Mouse (Mus musculus) forebrain, embryonic 16.5 days (tissue): ENCODE measurements around the gene Mtfr1l. TPM values are rescaled to one million over a fixed set of nuclear protein-coding genes. Genes with fewer than 3 reads are reported as not detected.
A peak's percentile ranks its signal among the peaks of the same experiment; 100 is the strongest.

ENCODE experiments used
- ATAC-seq: fragments of 200-750 bp; cut with Nextera tagmentation; 2 replicates; pipeline ENCODE4 v1.8.0; 2017; ENCODE audit warnings: mild to moderate bottlenecking, moderate library complexity
- H3K27ac ChIP-seq: fragments of 300-500 bp; sonication (generic); 2 replicates; pipeline ENCODE4 v1.5.1; 2014; ENCODE audit warnings: low read length, control low read depth
- H3K27me3 ChIP-seq: fragments of 300-500 bp; sonication (generic); replicated peaks from 2 replicates; pipeline ENCODE4 v1.6.1; 2014; ENCODE audit warnings: low read length; ENCODE audit not compliant: control insufficient read depth, insufficient read depth
- H3K36me3 ChIP-seq: fragments of 300-500 bp; sonication (generic); 2 replicates; pipeline ENCODE4 v1.6.1; 2014; ENCODE audit not compliant: control insufficient read depth, insufficient read depth
- H3K4me1 ChIP-seq: fragments of 300-500 bp; sonication (generic); replicated peaks from 2 replicates; pipeline ENCODE4 v1.6.1; 2014; ENCODE audit warnings: low read length; ENCODE audit not compliant: control insufficient read depth, insufficient read depth
- H3K4me2 ChIP-seq: fragments of 300-500 bp; sonication (generic); 2 replicates; pipeline ENCODE4 v1.6.1; 2014; ENCODE audit warnings: mild to moderate bottlenecking, low read length, control low read depth
- H3K4me3 ChIP-seq: fragments of 300-500 bp; sonication (generic); replicated peaks from 2 replicates; pipeline ENCODE4 v1.5.1; 2014; ENCODE audit warnings: mild to moderate bottlenecking, low read length, control low read depth
- H3K9ac ChIP-seq: fragments of 300-500 bp; sonication (generic); replicated peaks from 2 replicates; pipeline ENCODE4 v1.6.1; 2014; ENCODE audit warnings: low read depth, low read length, control low read depth
- H3K9me3 ChIP-seq: fragments of 300-500 bp; sonication (generic); 2 replicates; pipeline ENCODE4 v1.6.1; 2016; ENCODE audit warnings: low read length; ENCODE audit not compliant: control insufficient read depth
- WGBS: fragments of 180-500 bp; shearing (Covaris S2); extraction: QIAGEN DNeasy Blood & Tissue Kit; methylation state at CpG from one replicate; pipeline ENCODE4 v1.1.7; 2014; 5-methylcytosine and 5-hydroxymethylcytosine counted together
- polyA plus RNA-seq: library from polyadenylated mRNA; unstranded; fragments of >200 nt; fragmentation: Nextera tagmentation; extraction: Ambion mirVana; gene quantifications from 2 replicates; pipeline ENCODE4 v1.2.1, GENCODE M21; 2015

The Mtfr1l gene
- polyA plus RNA-seq, 1 experiment from 2014 or later, result 166 TPM

- H3K4me2 ChIP-seq, result no peak overlapping the region
- no peaks in the 10 kb centered on the region for H3K9me3 ChIP-seq
- H3K27me3 ChIP-seq, result no peaks in the 10 kb centered on the region
- H3K27ac ChIP-seq, result no peak overlapping the region
- no peak overlapping the region for H3K9ac ChIP-seq
- no peak for ATAC-seq
- H3K36me3 ChIP-seq, result peaks cover 30% of the 10 kb centered on the region
- WGBS, result 24% methylated on average over 5 of the region's 5 CpGs
- H3K4me3 ChIP-seq, result no peak overlapping the region
- H3K4me1 ChIP-seq, result no peaks in the 10 kb centered on the region
Observed at GRCm38 (mm10) chr4:134525806-134526205, 9.4 kb downstream of the Mtfr1l start.

GRCm38 (mm10) chr4:134523447-134523846 is 11.7 kb downstream of the Mtfr1l start:
- peaks cover 12% of the 10 kb centered on the region for H3K36me3 ChIP-seq
- no peak for ATAC-seq

DNA sequence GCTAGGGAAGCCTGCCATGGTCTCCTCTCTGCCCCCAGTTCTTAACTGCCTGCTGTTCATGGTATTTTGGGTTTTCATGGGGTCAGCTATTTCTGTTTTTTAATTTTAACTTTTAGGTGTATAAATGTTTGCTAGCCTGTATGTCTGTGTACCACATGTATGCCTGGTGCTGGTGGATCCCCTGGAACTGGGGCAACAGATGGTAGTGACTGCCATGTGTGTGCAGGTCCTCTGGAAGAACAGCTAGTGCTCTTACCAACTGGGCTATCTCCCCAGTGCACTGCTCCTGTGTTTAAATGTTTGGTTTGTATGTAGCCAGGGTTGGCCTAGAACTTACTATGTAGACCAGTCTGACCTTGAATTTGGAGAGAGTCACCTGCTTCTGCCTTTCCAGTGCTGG is 15.9 kb downstream of the Mtfr1l start:
- Histone ChIP-seq H3K4me2 (no peak overlapping the region), H3K27ac (no peak overlapping the region), H3K9me3 (no peaks in the 10 kb centered on the region), H3K9ac (no peak overlapping the region), H3K4me3 (no peak overlapping the region), H3K4me1 (no peaks in the 10 kb centered on the region; the same call in 1 of the 2 replicates), H3K27me3 (no peaks in the 10 kb centered on the region), H3K36me3 (no peaks in the 10 kb centered on the region)
- ATAC-seq, result no peak

More at GRCm38 (mm10) chr4:134523447-134523846, 11.7 kb downstream of the Mtfr1l start:
- 90% methylated on average over 4 of the region's 4 CpGs for WGBS
- Histone ChIP-seq H3K9me3 (no peaks in the 10 kb centered on the region), H3K9ac (no peak overlapping the region), H3K4me2 (no peak overlapping the region), H3K4me3 (no peak overlapping the region), H3K27ac (no peak overlapping the region), H3K4me1 (no peaks in the 10 kb centered on the region; the same call in 1 of the 2 replicates), H3K27me3 (no peaks in the 10 kb centered on the region)

GRCm38 (mm10) chr4:134518541-134518940 is 16.6 kb downstream of the Mtfr1l start:
- Histone ChIP-seq H3K4me1 (no peaks in the 10 kb centered on the region; the same call in 1 of the 2 replicates), H3K36me3 (no peaks in the 10 kb centered on the region), H3K27ac (no peak overlapping the region), H3K9me3 (no peaks in the 10 kb centered on the region), H3K27me3 (no peaks in the 10 kb centered on the region), H3K4me3 (no peak overlapping the region), H3K9ac (no peak overlapping the region), H3K4me2 (no peak overlapping the region)
- WGBS, result 83% methylated on average over 4 of the region's 4 CpGs
- no peak for ATAC-seq

GRCm38 (mm10) chr4:134517719-134518118 is 17.5 kb downstream of the Mtfr1l start:
- Histone ChIP-seq H3K9me3 (no peaks in the 10 kb centered on the region), H3K4me1 (peaks cover 3% of the 10 kb centered on the region), H3K36me3 (no peaks in the 10 kb centered on the region), H3K27me3 (no peaks in the 10 kb centered on the region), H3K27ac (no peak overlapping the region), H3K4me2 (no peak overlapping the region), H3K4me3 (no peak overlapping the region), H3K9ac (no peak overlapping the region)
- no peak for ATAC-seq
- whole genome bisulfite sequencing, result 88% methylated on average over 10 of the region's 10 CpGs

GRCm38 (mm10) chr4:134516981-134517380 is 18.2 kb downstream of the Mtfr1l start:
- peaks cover 4% of the 10 kb centered on the region for H3K4me1 ChIP-seq
- WGBS, result 79% methylated on average over 8 of the region's 8 CpGs
- H3K9me3 ChIP-seq, result no peaks in the 10 kb centered on the region
- no peak overlapping the region for H3K9ac ChIP-seq
- H3K27ac ChIP-seq, result peak overlapping the region; percentile 37
- no peaks in the 10 kb centered on the region for H3K36me3 ChIP-seq
- no peaks in the 10 kb centered on the region for H3K27me3 ChIP-seq
- H3K4me3 ChIP-seq, result no peak overlapping the region
- no peak overlapping the region for H3K4me2 ChIP-seq
- no peak for ATAC-seq

- peaks cover 11% of the 10 kb centered on the region for H3K4me1 ChIP-seq
- H3K4me3 ChIP-seq, result no peak overlapping the region
- no peak overlapping the region for H3K27ac ChIP-seq
- no peaks in the 10 kb centered on the region for H3K36me3 ChIP-seq
- H3K4me2 ChIP-seq, result no peak overlapping the region
- H3K9me3 ChIP-seq, result no peaks in the 10 kb centered on the region
- H3K27me3 ChIP-seq, result no peaks in the 10 kb centered on the region
- WGBS, result 75% methylated on average over 7 of the region's 7 CpGs
- H3K9ac ChIP-seq, result no peak overlapping the region
- ATAC-seq, result no peak
Observed at GRCm38 (mm10) chr4:134515614-134516013, 19.6 kb downstream of the Mtfr1l start.

DNA sequence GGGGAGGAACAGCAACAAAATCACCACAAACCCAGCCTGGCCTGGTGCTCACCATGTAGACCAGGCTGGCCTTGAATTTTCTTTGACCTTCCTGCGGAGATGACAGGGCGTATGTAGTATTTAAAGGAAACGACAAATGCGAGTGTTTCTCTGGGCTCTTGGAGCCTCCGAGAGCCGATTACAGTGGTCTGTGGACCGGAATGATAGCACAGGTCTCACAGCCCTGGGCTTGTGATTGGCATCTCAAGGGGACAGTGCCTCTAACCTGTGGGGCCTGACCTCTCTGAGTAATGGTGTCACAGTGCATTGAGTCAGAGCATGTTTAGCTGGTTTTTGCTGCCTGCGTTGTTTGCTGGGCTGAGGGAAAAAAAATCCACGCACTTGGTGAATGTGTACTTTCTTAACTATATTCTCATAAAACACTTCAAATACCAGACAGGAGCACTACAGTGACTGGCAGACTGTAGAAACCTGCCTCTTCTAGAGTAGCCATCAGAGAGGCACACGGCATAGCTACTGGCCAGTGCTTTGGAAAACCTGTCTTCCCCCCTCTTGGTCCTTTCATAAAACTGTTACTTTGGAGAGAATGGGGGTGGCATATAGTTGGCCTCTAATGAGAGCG is 20.8 kb downstream of the Mtfr1l start:
- WGBS, result 94% methylated on average over 11 of the region's 11 CpGs
- Histone ChIP-seq H3K9me3 (no peaks in the 10 kb centered on the region), H3K9ac (no peak overlapping the region), H3K36me3 (no peaks in the 10 kb centered on the region), H3K4me1 (peaks cover 11% of the 10 kb centered on the region), H3K4me3 (no peak overlapping the region), H3K4me2 (no peak overlapping the region), H3K27ac (no peak overlapping the region), H3K27me3 (no peaks in the 10 kb centered on the region)
- no peak for ATAC-seq

- no peaks in the 10 kb centered on the region for H3K9me3 ChIP-seq
- ATAC-seq, result no peak
- H3K27ac ChIP-seq, result no peak overlapping the region
- H3K27me3 ChIP-seq, result no peaks in the 10 kb centered on the region
- H3K4me2 ChIP-seq, result peak overlapping the region; percentile 26; the same call in 1 of the 2 replicates
- H3K36me3 ChIP-seq, result no peaks in the 10 kb centered on the region; the same call in 1 of the 2 replicates
- H3K9ac ChIP-seq, result no peak overlapping the region
- no peak overlapping the region for H3K4me3 ChIP-seq
- 32% methylated on average over 15 of the region's 15 CpGs for WGBS
- H3K4me1 ChIP-seq, result peaks cover 11% of the 10 kb centered on the region
Observed at GRCm38 (mm10) chr4:134512798-134513197, 22.4 kb downstream of the Mtfr1l start.

DNA sequence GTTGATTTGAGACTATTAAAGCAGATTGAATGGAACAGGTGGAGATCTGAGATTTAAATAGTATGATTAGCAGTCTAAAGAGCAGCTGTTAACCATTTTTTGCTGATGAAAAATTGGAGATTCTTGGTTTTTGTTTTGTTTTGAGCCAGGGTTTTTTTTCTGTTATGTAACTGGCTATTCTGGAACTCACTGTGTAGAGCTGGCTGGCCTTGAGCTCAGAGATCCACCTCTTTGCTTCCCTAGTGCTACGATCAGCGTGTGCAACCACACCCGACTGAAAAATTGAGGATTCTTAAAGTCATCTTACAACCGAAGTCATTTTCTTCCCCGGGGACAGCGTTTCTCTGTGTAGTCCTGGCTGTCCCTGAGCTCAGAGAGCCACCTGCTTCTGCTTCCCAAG is 23.5 kb downstream of the Mtfr1l start:
- peaks cover 11% of the 10 kb centered on the region for H3K4me1 ChIP-seq
- H3K9me3 ChIP-seq, result no peaks in the 10 kb centered on the region
- H3K4me3 ChIP-seq, result no peak overlapping the region
- peak overlapping the region; percentile 48 for H3K4me2 ChIP-seq
- WGBS, result 76% methylated on average over 6 of the region's 6 CpGs
- H3K27me3 ChIP-seq, result no peaks in the 10 kb centered on the region
- no peak for ATAC-seq
- H3K36me3 ChIP-seq, result no peaks in the 10 kb centered on the region; the same call in 1 of the 2 replicates
- H3K27ac ChIP-seq, result no peak overlapping the region
- H3K9ac ChIP-seq, result no peak overlapping the region
